Mouse (Mus musculus) liver, adult 2 months (tissue): ENCODE results near the gene Eda. TPM values are rescaled to one million over a fixed set of nuclear protein-coding genes. Genes with fewer than 3 reads are reported as not detected.
A peak's percentile ranks its signal among the peaks of the same experiment; 100 is the strongest.

ENCODE experiments used
- DNase-seq: peaks from one replicate; pipeline ENCODE4 v3.0.0-alpha.2; 2011; ENCODE audit warnings: low read depth, low spot score; ENCODE audit errors: extremely low read depth
- H3K27ac ChIP-seq: fragments of 200-500 bp; replicated peaks from 2 replicates; pipeline ENCODE4 v1.5.1; 2012; ENCODE audit warnings: low read depth, mild to moderate bottlenecking, control low read depth, inconsistent platforms, low read length; ENCODE audit not compliant: insufficient read depth
- H3K27me3 ChIP-seq: fragments of 200-500 bp; 2 replicates; pipeline ENCODE4 v1.6.1; 2012; ENCODE audit warnings: mild to moderate bottlenecking, moderate library complexity, low read length, inconsistent platforms; ENCODE audit not compliant: control insufficient read depth, insufficient read depth
- H3K36me3 ChIP-seq: fragments of 200-500 bp; 2 replicates; pipeline ENCODE4 v1.6.1; 2012; ENCODE audit warnings: low read length, inconsistent platforms; ENCODE audit not compliant: control insufficient read depth, insufficient read depth
- H3K4me1 ChIP-seq: fragments of 200-500 bp; 2 replicates; pipeline ENCODE4 v1.6.1; 2011; ENCODE audit warnings: low read length; ENCODE audit not compliant: control insufficient read depth, insufficient read depth
- H3K4me3 ChIP-seq: fragments of 200-500 bp; 2 replicates; pipeline ENCODE4 v1.5.1; 2011; ENCODE audit warnings: low read depth, mild to moderate bottlenecking, control low read depth, low read length, moderate library complexity; ENCODE audit not compliant: insufficient read depth
- H3K79me2 ChIP-seq: fragments of 200-500 bp; 2 replicates; pipeline ENCODE4 v1.6.1; 2012; ENCODE audit warnings: inconsistent platforms, mild to moderate bottlenecking, low read length, moderate library complexity; ENCODE audit not compliant: control insufficient read depth, insufficient read depth
- H3K9ac ChIP-seq: fragments of 200-500 bp; 2 replicates; pipeline ENCODE4 v1.6.1; 2012; ENCODE audit warnings: low read depth, mild to moderate bottlenecking, control low read depth, inconsistent platforms, low read length
- CTCF ChIP-seq: fragments of 200-500 bp; IDR thresholded peaks from 2 replicates; pipeline ENCODE4 v1.5.1; 2011; ENCODE audit warnings: low read depth, low read length, control low read depth
- POLR2A ChIP-seq: fragments of 200-500 bp; IDR thresholded peaks from 2 replicates; pipeline ENCODE4 v1.6.1; 2011; ENCODE audit warnings: low read length, control low read depth; ENCODE audit not compliant: insufficient read depth; ENCODE audit errors: extremely low read depth
- WGBS: fragments of 180-500 bp; shearing (Covaris S2); methylation state at CpG from one replicate; pipeline ENCODE4 v1.1.7; 2018; 5-methylcytosine and 5-hydroxymethylcytosine counted together
- polyA plus RNA-seq: library from polyadenylated mRNA; depleted of rRNA; stranded (reverse); fragments of >200 nt; gene quantifications from 2 replicates; pipeline ENCODE4 v1.2.3, GENCODE M21; 2012
- total RNA-seq: library from RNA; depleted of rRNA; stranded (reverse); fragments of >200 nt; gene quantifications from 2 replicates; pipeline ENCODE4 v1.2.3, GENCODE M21; 2014

The Eda gene
- total and polyA plus RNA-seq, 2 experiments = 0.48 to 0.92 TPM

GRCm38 (mm10) chrX:99978354-99978753, 2.9 kb downstream of the Eda start:
- H3K27ac ChIP-seq = no peak overlapping the region
- no peaks in the 10 kb centered on the region for H3K36me3 ChIP-seq
- no peak overlapping the region for H3K4me3 ChIP-seq
- H3K79me2 ChIP-seq = no peaks in the 10 kb centered on the region
- H3K27me3 ChIP-seq = no peaks in the 10 kb centered on the region
- WGBS = 58% methylated on average over 2 of the region's 2 CpGs
- TF ChIP-seq CTCF = no peak
- TF ChIP-seq POLR2A = no peak
- no peak overlapping the region for H3K9ac ChIP-seq
- DNase-seq = no peak
- H3K4me1 ChIP-seq = no peaks in the 10 kb centered on the region

GRCm38 (mm10) chrX:99993434-99993833, 18.0 kb downstream of the Eda start:
- 100% methylated on average over 1 of the region's 1 CpGs for WGBS
- no peak for TF ChIP-seq CTCF
- no peak for TF ChIP-seq POLR2A

GRCm38 (mm10) chrX:99999342-99999741, 23.9 kb downstream of the Eda start:
- no peak overlapping the region for H3K27ac ChIP-seq
- H3K27me3 ChIP-seq = no peaks in the 10 kb centered on the region
- no peak for DNase-seq
- no peak overlapping the region for H3K9ac ChIP-seq
- H3K79me2 ChIP-seq = no peaks in the 10 kb centered on the region
- no peak overlapping the region for H3K4me3 ChIP-seq
- H3K4me1 ChIP-seq = no peaks in the 10 kb centered on the region
- 96% methylated on average over 2 of the region's 2 CpGs for WGBS
- TF ChIP-seq CTCF = no peak
- no peak for TF ChIP-seq POLR2A
- no peaks in the 10 kb centered on the region for H3K36me3 ChIP-seq

More at GRCm38 (mm10) chrX:99993434-99993833, 18.0 kb downstream of the Eda start:
- H3K9ac ChIP-seq = no peak overlapping the region
- DNase-seq = no peak
- H3K79me2 ChIP-seq = no peaks in the 10 kb centered on the region
- H3K36me3 ChIP-seq = no peaks in the 10 kb centered on the region
- H3K27ac ChIP-seq = no peak overlapping the region
- H3K4me1 ChIP-seq = no peaks in the 10 kb centered on the region
- no peak overlapping the region for H3K4me3 ChIP-seq
- H3K27me3 ChIP-seq = no peaks in the 10 kb centered on the region

- Histone ChIP-seq H3K27me3 (no peaks in the 10 kb centered on the region), H3K4me1 (no peaks in the 10 kb centered on the region), H3K36me3 (no peaks in the 10 kb centered on the region), H3K4me3 (no peak overlapping the region), H3K9ac (no peak overlapping the region), H3K27ac (no peak overlapping the region), H3K79me2 (no peaks in the 10 kb centered on the region)
- 8% methylated on average over 1 of the region's 1 CpGs for WGBS
- TF ChIP-seq POLR2A (no peak), CTCF (no peak)
- no peak for DNase-seq
Measured at GRCm38 (mm10) chrX:100118362-100118761, 143.0 kb downstream of the Eda start.

- no peaks in the 10 kb centered on the region for H3K79me2 ChIP-seq
- TF ChIP-seq POLR2A (no peak), CTCF (no peak)
- WGBS = 61% methylated on average over 2 of the region's 2 CpGs
Measured at GRCm38 (mm10) chrX:100195286-100195685, 219.9 kb downstream of the Eda start.

GRCm38 (mm10) chrX:100313652-100314051, 338.2 kb downstream of the Eda start:
- Histone ChIP-seq H3K27ac (no peak overlapping the region), H3K4me3 (no peak overlapping the region), H3K36me3 (no peaks in the 10 kb centered on the region), H3K79me2 (no peaks in the 10 kb centered on the region), H3K9ac (no peak overlapping the region), H3K27me3 (no peaks in the 10 kb centered on the region), H3K4me1 (peaks cover 3% of the 10 kb centered on the region; the same call in 1 of the 2 replicates)
- no peak for TF ChIP-seq POLR2A
- DNase-seq = peak; percentile 63

More at GRCm38 (mm10) chrX:100195286-100195685, 219.9 kb downstream of the Eda start:
- H3K4me1 ChIP-seq = no peaks in the 10 kb centered on the region
- no peak overlapping the region for H3K4me3 ChIP-seq
- H3K9ac ChIP-seq = no peak overlapping the region
- H3K27ac ChIP-seq = no peak overlapping the region
- no peaks in the 10 kb centered on the region for H3K36me3 ChIP-seq
- H3K27me3 ChIP-seq = no peaks in the 10 kb centered on the region
- no peak for DNase-seq
